Mouse (Mus musculus) right cerebral cortex, adult 2 months (tissue): ENCODE results near the gene Gm4353.

Source experiments
- DNase-seq, 2 experiments: peaks; one replicate each; pipeline ENCODE4 v3.0.0; 2021 to 2022; ENCODE audit warnings: low spot score in 2 of 2

Gm4353 gene

GRCm38 (mm10) chr7:116040470-116041019 is 43.9 kb downstream of the Gm4353 start:
- no peak for DNase-seq

DNA sequence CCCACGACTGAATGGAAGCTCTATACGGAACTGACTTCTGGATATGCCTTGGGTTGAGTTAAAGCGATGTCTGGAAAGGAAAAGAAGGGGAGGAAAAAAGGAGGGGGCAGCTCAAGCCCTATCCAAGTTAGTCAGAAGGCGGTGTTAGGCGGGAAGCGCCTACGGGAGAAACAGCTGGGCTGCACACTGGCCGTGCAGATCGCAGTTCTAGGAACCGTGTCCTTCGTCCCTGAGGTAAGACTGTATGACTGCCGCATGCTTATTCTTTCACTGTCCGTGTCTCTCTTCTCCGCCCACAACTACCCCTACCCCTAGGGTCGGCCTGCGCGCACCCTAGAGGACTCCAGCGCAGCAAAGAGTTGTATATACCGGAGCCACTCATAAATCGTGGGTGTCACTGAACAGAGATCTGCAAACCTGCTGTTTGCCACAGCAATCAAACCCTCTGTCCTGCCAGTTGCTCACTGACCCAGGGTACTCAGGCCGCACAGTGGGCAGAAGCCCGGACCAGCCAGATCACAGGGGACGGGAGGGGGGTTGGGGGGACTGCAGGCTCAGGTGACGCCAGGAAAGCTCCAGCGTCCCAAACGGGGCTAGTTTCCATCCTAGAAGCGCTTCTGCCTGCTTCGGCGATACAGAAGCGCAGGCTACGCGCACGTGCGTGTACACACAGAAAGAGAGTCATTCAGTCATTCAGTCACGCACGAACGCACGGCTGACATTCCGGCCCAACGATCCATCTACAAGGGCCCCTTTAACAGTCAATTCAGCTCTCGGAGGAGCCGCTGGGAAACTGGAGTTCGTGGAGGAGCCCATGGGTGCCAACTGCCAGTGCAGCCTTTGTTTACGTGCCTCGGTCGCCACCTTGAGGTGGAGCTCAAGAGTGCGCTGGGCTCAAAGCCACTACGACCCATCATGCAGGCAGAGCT is 44.6 kb downstream of the Gm4353 start:
- peak; percentile 92 to 96 for DNase-seq

DNA sequence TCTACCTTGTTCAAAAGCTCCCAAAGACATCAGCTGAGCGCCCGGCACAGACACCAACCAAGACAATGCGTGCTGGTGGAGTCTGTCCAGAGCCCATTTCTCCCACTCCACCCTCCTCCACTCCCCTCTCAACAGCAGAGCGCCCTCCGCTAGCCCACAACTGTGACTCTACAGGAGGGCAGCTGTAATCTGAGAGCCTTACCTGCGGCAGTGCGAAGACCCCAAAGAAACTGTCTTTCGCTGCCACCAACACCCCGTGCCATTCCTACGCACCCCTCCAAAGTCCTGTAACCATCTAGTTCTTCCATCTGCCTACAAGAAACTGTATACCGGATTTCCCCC is 45.3 kb downstream of the Gm4353 start, which contains the start of gene 1110004F10Rik:
Gene 1110004F10Rik (plus strand): TSS at position 202 of the 342 bp plus-strand sequence.
- no peak for DNase-seq

DNA sequence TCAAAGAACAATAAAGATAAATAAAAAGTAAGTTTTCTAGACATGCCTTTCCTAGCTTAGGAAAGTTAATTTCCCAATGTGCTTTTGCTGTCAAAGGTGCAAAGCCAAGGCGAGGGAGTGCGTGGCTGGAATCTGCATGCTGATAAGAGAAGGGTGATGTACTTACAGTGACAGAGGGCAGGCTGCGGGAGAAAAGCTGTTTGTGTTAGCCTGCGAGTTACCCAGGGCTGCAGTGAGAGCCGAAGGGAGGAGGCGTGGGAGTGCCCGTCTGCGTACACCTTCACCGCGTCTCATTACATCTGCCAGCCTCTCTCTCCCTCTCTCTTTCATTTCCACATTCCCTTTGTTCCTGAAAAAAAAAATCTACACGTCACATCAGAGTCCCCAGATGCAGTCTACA is 45.9 kb downstream of the Gm4353 start, which contains the start of gene Sox6:
Gene Sox6 (minus strand): TSS at position 286 of the 400 bp plus-strand sequence.
- DNase-seq, result no peak

DNA sequence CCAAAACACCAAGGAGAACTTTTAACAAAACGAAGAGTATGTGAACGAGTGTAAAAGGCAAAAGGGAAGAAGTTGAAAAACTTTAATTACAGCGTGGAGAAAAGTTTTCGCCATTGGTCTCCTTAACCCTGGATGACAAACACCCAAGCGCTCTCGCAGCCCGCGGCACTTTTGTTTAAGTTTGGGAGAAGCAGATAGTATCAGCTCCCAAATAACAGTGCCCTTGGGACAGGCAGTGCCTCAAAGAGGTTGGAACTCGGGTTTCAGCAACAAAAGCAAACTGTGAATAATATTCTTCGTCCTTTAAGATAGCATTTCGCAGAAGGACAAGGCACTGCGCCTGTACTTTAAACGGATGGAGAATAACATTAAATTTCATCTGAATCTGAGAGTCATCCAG is 46.4 kb downstream of the Gm4353 start:
- no peak for DNase-seq

GRCm38 (mm10) chr7:116036591-116037555 is 47.6 kb downstream of the Gm4353 start:
- no peak for DNase-seq

DNA sequence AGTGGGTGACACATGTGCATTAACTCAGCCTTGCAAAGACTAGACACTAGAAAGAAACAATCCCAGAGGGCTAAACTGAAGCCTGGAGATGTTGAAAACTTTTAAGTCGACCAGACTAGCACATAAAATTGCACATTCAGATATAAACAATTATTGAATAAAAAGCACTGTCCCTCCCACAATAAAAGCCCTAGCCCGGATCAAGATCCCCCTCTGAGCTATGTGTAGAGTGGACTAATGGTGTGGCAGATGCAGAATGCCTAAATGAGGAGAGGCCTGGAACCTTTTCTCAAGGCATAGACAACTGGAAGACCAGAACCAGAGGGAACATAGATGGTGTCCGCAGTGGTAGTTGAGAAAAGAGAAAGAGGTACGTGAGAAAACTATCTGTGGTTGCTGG is 48.9 kb downstream of the Gm4353 start:
- DNase-seq, result no peak

DNA sequence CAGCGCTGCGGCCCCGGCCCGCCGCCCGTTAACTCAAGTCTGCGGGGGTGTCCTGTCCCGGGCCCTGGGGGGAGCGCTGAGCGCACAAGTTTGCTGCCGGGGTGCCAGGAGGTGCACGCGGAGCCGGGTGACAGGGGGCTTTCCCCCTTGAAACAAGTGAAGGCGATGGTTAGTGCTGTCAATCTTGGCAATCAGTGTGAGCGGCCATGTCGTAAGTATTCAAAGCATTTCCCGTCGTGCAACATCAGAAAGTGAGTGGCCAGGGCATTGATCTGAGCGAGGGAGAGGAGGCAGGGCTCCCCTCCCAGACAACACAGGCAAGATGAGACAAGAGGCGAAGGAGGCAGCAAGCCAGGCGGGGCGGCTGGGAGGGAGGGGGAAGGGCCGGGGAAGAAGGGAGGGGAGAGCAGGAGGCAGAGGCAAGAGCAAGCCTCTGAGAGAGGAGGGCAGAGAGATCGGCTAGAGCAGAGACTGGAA is 50.1 kb downstream of the Gm4353 start:
- DNase-seq, result no peak

- peak in 1 of 2 experiments; percentile 32 for DNase-seq
Observed at GRCm38 (mm10) chr7:116033371-116034241, 50.8 kb downstream of the Gm4353 start.
